Mouse (Mus musculus): ENCODE results near the gene Gm20388.

DNA sequence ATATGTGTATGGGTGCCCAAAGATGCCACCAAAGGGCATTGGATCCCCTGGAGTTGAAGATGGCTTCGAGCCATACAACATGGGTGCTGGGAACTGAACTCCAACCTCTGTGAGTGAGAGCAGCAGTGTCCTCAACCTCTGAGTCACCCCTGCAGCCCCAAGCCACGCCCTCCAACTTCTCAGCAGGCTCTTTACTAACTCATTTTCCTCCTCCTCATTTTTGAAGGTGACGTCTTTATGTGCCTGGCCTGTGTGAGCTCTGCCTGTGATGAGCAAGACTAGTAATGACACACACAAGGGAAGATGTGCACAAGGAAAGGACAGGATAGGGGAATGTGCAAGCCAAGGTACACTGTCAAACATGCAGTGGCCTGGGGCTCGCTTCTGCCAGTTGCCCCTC is 4348.5 kb downstream of the Gm20388 start:
- TF ChIP-seq CTCF (IDR thresholded peaks at IDR 0.05; ENCODE audit: low read depth) = no peak
- TF ChIP-seq EP300 (optimal IDR thresholded peaks at IDR 0.05) = no peak
